Mouse (Mus musculus): ENCODE results near the gene Opn1sw.
A peak's percentile ranks its signal among the peaks of the same experiment; 100 is the strongest.
"Not testable (repeated sequence)": the region's sequence is repeated elsewhere in the genome, so short reads cannot be mapped to it uniquely, and the experiment has no call there.

The Opn1sw gene

DNA sequence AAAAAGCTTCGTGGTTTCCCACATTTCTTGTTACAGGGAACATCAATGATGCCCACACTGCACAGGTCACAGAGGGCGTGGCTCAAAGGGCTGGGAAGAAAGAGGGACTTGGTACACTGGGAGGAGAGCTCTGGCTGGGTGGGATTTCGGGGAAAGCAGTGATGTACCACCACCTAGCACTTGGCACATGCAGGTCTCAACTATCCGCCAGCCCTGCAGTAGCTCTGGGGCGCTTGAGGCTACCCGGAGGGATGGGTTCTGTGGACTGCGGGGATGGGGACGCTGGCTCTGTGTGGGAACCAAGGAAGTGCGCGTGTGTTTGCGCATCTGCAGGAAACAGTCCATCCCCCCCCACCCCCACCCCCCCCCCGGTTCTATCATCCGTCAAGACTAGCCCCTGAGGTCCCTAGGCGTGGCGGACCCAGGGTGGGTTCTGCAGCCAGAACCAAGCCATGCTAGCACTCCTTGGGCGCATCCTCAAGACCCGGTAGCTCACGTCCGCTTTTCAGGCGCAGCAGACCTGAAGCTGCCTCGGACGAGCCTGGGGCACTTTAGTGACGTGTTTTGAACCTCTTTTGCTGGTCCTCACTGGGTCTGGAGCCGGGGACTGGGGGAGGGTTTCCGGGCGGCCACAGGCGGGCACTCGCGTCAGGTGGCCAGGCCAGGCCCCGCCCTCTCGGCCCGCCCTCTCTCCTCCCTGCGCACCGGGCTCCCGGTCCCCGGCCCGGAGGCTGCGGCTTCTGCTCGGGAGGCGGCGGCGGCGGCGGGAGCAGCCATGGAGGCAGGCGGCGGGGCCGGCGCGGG lies 7.8 kb upstream of the Opn1sw start, which contains the start of gene Ccdc136:
Gene Ccdc136, plus strand, starts transcription at position 400 of the 804 bp plus-strand sequence.
- DNase-seq: peak; percentile 75

DNA sequence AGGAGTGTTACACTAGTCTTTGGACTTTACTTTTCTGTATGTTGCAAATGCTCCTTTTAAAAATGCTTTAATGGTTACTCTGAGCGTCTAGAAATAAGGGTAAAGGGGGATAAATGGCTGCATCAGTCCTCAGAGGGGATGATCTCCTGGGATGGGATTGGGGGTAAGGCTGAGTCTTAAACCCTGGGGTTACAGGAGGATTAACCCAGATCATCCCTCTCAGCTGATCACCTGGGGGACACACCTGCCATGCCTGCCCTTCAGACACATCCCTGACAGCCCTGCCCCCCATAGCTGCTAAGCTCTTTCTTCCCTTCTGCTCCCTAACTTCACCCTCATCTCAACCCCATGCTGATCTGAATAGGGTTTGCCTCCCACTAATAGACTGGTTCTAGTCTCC lies 6.0 kb upstream of the Opn1sw start:
- DNase-seq: no peak

DNA sequence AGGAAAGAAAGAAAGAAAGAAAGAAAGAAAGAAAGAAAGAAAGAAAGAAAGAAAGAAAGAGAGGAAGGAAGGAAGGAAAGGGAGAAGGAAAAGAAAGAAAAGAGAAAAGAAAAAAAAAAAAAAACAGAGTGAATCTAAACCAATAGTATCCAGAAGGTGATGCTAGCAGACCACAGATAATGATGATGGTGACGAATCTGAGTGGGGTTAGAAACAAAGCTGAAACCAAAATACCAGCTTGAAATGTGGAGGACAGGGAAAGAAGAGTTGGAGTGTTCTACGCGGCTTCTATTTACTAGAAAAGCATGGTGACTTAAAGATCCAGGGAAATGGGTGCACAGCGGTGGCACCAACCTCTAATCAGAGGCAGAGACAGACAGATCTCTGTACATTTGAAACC lies 3.5 kb upstream of the Opn1sw start:
- no peak for DNase-seq

DNA sequence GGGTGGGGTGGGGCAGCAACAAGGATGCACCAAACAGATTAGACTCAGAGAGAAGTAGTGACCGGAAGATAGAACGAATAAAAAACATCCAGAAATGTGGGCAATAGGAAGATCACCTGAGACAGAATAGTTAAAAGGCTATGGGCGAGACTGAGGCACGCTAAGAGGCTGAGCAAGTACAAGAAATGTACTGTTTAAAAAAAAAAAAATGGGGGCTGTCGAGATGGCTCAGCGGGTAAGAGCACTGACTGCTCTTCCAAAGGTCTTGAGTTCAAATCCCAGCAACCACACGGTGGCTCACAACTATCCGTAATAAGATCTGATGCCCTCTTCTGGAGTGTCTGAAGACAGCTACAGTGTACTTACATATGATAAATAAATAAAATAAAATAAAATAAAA lies 3.0 kb upstream of the Opn1sw start:
- not testable (repeated sequence) for DNase-seq

DNA sequence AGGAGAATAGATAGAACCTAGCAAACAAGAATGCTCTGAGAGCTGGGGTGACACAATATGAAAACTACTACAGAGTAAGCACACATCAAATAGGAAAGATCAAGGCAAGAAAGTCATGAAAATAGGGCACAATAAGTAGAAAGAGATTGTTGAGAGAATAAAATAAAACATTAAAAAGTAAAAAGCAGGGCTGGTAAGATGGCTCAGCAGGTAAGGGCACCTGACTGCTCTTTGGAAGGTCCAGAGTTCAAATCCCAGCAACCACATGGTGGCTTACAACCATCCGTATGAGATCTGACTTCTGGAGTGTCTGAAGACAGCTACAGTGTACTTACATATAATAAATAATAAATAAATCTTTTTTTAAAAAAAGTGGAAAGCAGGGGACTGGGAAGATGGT lies 2.2 kb upstream of the Opn1sw start:
- DNase-seq: not testable (repeated sequence)

DNA sequence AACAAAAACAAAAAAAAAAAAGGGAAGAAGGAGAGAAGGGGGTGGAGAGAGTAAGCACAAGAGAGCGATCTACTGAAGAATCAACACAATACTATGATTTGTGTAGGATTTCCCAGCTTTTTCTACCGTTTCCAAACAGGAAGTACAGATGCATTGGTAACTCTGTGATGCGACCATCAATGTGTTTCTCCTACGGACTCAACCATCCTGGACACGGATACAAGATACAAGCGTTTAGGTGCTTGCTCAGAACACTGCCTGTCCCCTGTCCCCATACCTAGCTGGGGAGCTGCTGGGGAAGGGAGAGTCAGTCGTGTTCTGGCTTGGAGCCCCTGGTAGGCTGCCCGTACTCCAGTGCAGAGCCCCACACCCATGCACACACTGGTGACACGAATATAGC lies 1.2 kb upstream of the Opn1sw start:
- no peak for DNase-seq

DNA sequence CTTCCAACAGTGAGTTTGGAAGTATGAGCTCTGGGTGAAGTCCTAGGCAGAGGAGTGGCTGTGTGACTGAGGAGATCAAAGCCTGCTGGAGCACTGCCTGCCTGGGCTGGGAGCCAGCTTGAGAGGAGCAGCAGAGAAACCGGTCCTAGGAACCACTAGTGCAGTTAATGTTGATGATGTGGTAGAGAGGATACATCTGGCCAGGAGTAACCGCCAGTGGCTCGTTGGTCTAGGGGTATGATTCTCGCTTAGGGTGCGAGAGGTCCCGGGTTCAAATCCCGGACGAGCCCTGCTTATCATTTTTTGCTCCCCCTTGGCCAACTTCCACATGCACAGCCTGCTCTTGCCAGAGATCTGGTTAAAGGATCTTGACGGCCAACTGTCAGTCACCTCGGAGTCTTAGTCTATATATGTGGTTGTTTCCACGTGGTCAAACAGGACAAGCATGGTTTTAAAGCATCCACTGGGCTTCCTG lies 375 bp upstream of the Opn1sw start:
- peak; percentile 95 for DNase-seq

DNA sequence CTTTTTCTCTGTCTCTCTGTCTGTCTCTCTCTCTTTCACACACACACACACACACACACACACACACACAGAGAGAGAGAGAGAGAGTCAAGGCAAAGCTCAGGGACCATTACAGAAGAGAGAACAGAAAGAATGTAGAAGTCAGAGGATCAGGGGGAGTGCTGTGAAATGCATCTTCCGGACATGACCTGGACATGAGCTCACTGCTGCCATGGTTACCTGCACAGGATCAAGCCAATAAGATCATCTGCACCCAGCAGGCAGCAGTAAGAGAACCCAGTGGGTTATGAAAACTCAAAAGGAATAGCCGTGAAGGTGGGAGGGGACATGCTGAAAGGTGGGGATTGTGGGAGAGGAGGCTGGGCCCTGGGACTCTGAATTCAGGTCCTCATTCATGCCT lies 5.8 kb downstream of the Opn1sw start:
- DNase-seq: no peak

DNA sequence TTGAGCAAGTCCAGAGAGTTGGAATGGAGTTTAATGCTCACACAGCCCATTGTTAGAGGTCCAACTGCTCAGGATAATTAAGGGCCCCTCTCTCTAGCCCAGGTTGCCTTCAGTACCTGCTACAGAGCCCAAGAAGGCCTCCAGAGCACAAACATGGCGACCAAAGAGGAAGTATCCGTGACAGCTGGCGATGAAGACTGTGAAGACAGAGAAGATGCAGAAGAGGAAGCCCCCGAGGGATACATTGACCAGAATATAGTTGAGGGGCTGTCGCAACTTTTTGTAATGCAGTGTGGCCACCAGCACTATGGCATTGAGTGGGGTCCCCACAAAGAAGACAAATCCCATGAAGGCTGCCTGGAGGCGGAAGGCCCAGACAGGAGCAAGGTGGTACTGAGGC lies 8.3 kb downstream of the Opn1sw start:
- DNase-seq: no peak

DNA sequence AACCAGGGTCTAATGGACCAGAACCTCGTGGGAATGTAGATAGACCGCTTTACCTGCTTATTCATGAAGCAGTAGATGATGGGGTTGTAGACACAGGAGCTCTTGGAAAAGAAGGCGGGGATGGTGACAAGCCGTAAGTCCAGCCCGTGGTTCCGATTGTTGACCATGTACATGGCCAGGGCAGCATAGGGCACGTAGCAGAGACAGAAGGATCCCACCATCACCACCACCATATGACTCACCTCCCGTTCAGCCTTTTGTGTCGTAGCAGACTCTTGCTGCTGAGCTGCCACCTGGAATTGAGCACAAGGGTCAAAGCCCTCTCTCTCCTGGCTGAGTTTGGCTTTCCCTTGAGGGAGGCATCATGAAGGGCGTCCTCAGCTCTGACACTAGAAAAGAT lies 9.6 kb downstream of the Opn1sw start:
- no peak for DNase-seq

DNA sequence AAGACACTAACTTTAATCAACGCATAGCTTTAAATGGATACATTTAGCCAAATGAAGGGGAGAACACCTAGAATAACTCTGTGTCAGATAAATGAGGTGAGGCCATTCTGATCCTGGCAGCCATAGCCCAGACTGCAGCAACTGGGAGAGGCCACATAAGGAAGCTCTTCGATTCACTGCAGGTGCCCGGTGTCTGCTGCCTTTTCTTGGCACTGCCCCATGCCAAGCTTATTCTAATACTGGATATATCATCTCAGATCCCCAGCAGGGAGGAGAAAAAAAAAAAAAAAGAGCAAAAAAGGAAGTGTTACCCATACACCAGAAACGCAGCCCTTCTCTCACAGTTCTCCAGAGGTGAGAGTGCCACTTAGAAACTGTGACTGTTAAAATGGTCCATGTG lies 10.9 kb downstream of the Opn1sw start:
- no peak for DNase-seq

DNA sequence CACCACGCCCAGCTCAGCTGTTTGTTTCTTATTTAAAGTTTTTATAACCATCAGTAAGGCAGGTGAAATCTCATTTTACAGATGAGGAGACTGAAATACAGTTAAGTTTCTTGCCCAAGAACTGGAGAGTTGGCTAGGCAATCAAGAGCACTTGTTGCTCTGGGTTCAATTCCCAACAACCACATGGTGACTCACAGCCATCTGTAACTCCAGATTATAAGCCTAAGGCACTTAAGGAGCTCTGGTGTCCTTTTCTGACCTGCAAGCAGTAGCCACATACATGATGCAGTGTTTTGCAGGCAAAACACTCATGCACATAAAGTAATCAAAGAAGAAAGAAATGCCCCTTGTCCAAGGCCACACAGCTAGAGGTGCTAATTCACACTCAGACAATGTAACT lies 23.0 kb downstream of the Opn1sw start:
- no peak for DNase-seq

DNA sequence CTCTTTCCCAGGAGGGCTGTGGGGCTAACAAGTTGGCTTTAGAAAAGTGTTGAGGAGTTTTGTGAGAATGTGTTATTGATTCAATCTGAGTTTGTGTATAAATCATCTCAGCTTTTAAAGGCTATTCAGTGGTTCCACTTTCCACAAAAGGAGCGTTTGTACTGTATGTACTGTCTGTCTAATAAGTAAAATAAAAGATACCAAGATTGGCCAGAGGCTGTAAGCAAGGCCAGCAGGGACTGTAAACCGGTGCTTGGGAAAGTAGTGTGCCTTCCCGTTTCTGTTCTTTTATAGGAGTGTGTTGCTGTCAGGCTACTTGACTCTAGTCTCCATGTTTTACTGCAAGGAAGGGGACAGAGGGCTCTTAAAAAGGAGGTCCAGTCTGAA lies 25.1 kb downstream of the Opn1sw start:
- no peak for DNase-seq

DNA sequence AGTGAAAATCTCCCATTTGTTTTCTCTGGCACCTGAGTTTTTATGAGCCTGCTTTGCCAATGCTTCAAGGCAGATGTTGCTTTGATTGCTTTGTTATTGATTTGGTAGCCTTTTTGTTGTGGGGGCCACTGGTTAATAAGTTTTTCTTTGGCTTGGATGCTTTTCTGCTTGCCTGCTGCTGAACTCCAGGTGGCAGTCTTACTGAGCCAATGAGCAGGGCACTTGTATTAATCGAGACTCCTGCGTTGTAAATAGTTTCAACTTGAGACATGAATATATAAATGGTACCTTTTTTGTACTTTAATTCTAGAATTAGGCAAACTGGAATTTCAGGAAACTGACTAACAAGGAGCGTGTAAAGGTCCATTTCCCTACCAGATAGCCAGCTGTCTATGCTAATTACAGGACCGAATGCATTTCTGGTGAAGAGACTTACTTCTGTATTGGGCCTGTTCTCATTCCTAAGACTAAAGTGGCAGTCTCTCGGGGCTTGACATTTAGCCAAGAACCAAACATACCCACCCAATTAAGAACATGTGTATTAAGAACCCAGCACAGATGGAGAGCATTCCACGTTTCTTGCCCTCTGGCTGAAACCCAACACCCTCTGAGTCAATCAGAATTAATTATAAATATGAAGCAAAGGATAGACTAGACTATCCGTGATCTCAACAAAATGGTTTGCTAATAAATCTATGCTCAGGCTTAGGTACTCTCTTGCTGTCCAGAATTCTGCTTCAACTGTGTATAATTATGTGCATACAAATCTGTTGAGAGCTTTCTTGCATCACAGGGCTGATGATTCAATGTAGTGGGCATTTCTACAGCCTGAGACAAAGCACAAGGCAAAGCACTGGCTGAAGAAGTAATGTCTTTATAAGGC lies 25.8 kb downstream of the Opn1sw start:
- no peak for DNase-seq

DNA sequence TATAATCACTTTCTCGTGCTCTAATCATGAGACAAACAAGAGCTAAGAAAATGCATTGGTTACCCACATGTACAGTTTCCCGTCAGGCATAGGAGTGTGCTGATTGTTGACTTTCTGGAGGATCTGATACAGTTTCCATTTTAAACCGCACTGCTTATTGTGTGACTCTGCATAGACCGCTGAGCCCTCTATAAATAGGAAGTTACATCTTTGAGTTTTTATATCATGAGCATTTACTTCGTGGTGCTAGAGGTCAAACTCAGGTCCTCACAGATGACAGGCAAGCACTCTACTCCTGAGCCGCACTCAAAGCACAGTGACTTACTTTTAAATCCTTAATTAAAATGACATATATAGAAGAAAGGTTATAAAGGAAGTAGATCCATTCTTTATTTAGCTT lies 28.1 kb downstream of the Opn1sw start:
- no peak for DNase-seq

DNA sequence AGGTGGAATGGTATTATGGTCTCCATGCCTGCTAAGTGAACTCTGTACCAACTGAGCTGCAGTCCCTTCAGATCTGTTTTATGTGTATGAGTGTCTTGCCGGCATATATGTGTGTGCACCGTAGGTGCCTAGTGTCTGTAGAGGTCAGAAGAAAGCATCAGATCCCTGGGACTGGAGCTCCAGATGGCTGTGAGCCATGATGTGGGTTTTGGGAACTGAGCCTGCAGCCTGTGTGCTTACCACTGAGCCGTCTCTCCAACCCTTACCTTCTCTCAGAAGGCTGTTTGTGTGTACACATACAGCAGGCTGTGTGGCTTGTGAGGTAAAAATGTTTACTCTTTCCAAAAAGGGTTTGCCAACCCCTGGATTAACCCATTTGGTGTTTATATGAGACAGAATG lies 28.9 kb downstream of the Opn1sw start:
- DNase-seq: no peak

DNA sequence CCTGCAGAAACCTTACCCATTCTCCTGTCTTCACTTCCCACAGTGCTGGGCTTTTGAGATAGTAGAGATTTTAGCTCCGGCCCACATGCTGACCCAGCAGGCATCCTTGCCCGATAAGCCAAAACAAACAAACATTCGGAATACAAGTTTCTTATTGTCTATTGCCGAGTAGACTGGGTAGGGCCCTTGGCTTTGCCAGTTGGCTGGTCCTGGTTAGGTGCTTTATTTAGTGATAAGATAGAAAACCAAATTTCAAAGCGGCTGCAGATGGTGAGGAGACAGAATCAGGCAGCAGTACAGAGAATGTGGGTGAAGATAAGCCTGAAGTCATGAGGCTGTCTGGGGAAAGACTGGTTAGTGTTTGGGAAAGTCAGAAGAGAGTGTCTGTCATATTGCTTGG lies 35.5 kb downstream of the Opn1sw start:
- DNase-seq: no peak

DNA sequence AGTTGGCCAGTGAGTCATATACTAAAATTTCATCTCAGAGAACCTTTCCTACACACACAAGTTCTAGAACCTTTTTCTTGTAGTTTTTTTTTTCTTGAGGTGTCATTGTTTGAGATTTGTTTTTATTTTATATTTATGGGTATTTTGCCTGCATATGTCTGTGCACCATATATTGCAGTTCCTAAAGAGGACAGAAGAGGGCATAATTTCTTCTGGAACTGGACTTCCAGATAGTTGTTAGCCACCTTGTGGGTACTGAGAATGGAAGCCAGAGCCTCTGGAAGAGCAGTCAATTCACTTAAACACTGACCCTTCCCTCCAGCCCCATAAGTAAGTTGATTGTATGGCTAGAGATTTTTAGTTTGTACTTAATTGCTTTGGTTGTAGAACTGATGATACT lies 36.7 kb downstream of the Opn1sw start:
- DNase-seq: no peak

DNA sequence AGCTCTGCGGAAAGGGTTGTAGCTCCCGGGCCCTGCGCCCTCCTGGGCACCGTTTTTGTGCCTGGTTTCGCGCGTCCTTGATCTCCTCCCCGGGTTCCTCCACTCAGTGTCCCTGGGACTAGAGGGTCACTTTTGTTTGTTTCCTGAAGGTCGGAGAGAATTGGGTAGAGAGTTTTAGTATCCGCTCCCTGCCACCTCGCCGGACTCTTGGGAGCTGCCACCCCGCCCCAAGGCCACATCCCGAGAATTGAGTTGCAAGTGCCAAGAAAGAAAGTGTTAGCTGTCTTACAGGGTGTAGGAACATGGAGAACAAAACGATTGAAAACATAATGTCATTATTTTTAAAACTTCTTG lies 39.9 kb downstream of the Opn1sw start:
- DNase-seq: no peak

DNA sequence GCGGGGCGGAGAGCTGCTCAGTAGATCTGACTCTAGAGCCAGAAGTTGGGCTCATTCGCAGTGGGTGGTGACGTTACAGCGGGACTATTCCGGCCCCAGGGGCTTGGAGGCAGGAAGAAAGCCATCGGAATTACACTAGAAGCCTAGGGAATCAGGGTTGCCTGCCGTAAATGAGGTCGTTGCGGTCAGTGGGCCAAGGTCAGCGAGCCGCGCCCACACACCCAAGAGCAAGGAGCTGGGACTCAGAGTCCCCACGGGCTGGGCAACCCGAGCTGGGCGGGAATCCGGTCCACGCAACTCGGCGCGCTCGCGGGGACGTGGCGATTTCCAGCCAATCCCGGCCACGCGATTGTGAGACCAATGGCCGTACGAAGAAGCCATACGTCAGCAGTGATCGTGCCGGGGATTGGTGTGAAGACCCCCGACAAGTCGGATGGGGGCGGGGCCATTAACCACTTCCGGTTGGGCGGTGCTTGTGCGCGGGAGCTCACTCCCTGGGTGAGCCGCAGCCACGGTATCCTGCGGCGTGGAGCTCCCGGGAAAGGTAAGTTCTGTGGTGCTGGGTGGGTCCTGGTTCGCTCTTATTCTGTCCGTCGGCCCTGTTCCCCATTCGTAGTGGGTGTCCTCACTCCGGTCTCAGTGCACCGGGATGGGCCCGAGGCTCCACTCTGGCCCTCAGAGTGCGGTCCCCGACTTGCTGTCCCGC lies 40.5 kb downstream of the Opn1sw start, which contains the start of gene Calu:
Gene Calu, plus strand, starts transcription at position 405 of the 706 bp plus-strand sequence.
- DNase-seq: peak; percentile 100

DNA sequence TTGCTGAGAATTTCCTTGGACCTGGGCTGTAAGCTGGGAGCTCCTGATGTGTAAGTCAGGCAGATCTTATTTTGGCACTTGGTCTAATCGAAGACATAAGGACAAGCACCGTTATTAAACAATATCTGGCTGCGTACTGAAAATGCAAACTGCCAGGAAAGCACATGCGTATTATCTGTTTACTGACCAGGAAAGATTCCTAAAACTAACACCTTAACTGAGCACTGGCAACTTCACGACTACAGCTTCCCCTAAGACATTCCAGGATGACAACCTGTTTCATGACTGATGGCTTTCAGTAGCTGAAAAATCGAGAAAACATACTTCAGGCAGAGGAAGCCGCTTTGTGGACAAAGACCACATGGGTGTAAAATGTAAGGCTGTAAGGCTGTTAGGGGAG lies 41.1 kb downstream of the Opn1sw start:
- DNase-seq: no peak

DNA sequence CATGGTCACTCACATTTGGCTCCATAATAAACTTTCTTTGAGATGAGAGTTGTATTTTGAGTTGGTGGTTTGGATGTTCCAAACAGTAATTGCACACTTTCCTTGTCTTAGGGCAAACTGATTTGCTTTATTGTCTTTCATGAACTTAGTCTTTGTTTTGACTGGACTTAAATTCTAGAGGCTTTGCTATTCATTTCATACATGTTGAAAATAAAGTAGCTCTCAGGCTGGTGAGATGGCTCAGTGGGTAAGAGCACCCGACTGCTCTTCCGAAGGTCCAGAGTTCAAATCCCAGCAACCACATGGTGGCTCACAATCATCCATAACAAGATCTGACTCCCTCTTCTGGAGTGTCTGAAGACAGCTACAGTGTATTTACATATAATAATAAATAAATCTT lies 41.8 kb downstream of the Opn1sw start:
- DNase-seq: not testable (repeated sequence)

DNA sequence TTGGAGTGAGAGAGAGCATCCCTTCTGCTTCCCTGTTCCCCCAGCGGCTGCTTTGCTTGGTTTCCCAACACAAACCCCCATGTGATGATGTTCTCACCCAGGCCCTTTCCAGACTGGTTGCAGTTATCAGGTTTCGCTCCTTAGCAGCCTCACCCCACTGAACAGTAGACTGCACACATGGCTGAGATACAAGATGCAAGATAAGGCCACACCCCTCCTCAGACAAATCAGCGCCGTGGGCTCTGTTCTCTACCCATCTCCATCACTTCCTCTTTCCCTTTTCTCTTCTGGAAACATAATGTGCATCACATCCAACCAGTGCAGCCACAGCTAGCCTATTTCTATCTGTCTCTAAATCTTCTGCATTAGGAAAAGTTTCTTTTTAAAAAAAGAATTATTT lies 58.8 kb downstream of the Opn1sw start:
- DNase-seq: no peak
